Mouse (Mus musculus): Measurements from ENCODE around the gene Gm9508.
"Not testable (repeated sequence)": the region's sequence is repeated elsewhere in the genome, so short reads cannot be mapped to it uniquely, and the experiment has no call there.

Gm9508 gene

DNA sequence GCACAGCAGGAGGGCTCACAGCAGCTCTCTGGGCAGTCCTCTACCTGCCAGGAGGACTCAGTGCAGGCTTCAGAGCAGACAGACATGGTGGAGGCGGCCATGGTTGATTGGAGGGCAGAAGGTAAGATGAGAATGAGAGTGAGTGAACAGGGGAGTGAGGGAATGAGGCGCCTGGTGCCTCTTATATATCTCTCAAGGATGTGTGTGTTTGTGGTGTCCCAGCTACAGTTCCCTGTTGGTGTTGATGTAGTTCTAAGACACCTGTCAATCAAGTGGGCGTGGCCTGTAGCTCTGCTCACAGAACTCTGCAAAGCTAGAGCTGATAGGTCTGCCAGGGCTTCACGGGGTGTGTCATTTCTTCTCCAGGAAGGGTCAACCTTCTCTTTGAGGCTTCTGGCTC is at the start of gene Gm9508:
Gm9508 (minus strand) TSS at position 101 of the 400 bp plus-strand sequence.
- no peak for DNase-seq

- not testable (repeated sequence) for DNase-seq
These were observed 45.1 kb upstream of the Gm9508 start, which contains the start of gene Gm18596 for GRCm38 (mm10) chr10:77741924-77742688. Gene Gm18596, minus strand, starts transcription at chr10:77742638.

DNA sequence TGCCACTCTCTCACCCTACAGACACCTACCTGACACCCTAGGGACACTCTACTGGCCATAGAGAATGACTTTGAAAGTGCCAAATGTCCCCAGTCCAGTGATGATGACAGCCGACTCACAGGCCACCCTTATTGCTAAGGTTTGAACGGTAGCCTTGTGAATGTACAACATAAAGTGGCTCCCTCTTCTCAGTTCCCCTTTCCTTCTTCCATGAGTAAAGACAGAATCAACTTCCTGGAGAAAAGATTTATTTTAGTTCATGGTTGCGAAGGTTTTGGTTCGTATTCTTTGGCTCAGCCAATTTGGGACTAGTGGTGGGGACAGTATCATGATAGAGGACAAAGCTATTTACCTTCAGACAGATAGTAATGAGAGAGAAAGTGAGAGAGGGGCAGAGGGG is 41.9 kb upstream of the Gm9508 start:
- no peak for DNase-seq

DNA sequence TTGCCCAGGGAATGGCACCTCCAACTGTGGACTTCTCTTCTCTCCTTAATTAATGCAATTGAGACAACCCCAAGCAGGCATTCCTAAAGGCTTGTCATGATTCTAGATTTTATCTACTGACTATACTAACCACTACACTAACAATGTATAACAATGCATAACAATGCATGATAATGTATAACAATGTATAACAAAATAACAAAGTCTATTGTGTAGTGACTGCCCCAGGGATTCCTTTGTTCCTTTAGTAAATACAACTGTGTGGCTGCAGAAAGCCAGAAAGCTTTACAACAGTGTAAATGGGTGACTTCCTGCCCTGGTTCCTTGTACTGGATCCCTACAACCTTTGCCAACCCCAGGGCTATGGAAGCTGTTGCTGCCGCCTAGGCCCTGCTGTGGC is 38.9 kb upstream of the Gm9508 start:
- no peak for DNase-seq

- peak in 1 of 2 experiments; percentile 38 for DNase-seq
These were observed 32.2 kb upstream of the Gm9508 start for GRCm38 (mm10) chr10:77729241-77729640.

DNA sequence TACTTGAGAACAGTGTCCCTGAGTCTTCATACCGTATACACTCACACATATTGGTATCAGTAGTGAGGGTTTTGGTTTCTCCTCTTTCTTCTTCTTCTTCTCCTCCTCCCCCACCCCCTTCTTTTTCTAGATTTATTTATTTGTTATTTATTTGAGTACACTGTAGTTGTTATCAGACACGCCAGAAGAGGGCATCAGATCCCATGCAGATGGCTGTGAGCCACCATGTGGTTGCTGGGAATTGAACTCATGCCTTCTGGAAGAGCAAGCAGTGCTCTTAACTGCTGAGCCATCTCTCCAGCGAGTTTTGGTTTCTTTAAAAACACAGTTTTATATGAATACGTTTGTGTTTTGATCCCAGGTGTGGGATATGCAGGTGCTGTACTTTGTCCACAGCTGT is 31.2 kb upstream of the Gm9508 start:
- DNase-seq = peak in 1 of 2 experiments; percentile 40

GRCm38 (mm10) chr10:77726186-77726585 is 29.2 kb upstream of the Gm9508 start, which contains the start of gene Gm10100:
Gene Gm10100, plus strand, starts transcription at chr10:77726486.
- DNase-seq = no peak

- DNase-seq = no peak
These were observed 27.8 kb upstream of the Gm9508 start for GRCm38 (mm10) chr10:77724855-77725254.

- not testable (repeated sequence) for DNase-seq
These were observed 23.3 kb upstream of the Gm9508 start, which contains the start of gene Krtap12-1 for GRCm38 (mm10) chr10:77720299-77720698. Gene Krtap12-1, plus strand, starts transcription at chr10:77720599.

GRCm38 (mm10) chr10:77715507-77715906 is 18.5 kb upstream of the Gm9508 start, which contains the start of gene Gm10142:
Gene Gm10142, plus strand, starts transcription at chr10:77715807.
- no peak for DNase-seq

DNA sequence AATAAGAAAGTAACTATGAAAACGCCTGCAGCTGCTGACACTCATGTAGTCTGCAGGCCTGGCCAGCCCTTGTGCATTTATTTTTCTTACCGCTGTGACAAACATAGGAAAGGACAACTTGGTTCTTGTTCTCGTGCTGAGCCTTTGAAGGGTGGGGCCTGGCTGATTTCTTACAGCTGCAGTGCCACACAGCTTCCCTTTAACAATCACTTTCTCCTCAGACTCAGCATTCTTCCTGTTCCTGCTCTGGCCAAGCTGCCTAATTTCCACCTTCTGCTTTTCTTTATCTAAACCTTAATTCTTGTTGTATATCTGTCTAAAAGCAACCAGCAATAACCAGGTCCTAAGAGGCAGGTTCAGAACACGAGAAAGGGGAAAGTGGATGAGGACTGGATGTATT is 16.7 kb upstream of the Gm9508 start:
- DNase-seq = no peak

DNA sequence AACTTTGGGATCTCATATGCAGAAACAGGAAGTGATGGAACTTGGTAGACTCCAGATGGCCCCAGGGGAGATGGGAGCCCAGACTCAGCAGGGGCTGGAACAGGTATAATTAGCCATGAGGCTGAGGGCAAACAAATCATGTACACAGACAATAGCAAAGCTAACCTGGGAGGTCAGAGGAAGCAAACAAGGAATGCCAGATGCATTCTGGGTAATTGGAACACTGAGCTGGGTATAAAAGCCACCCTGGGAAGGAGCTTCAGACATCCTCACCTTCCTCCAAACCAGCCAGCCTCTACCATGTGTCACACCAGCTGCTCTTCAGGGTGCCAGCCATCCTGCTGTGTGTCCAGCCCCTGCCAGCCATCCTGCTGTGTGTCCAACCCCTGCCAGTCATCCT is 14.1 kb upstream of the Gm9508 start, which contains the start of gene Gm10024:
Gm10024 (plus strand) TSS at position 301 of the 400 bp plus-strand sequence.
- DNase-seq = not testable (repeated sequence)

DNA sequence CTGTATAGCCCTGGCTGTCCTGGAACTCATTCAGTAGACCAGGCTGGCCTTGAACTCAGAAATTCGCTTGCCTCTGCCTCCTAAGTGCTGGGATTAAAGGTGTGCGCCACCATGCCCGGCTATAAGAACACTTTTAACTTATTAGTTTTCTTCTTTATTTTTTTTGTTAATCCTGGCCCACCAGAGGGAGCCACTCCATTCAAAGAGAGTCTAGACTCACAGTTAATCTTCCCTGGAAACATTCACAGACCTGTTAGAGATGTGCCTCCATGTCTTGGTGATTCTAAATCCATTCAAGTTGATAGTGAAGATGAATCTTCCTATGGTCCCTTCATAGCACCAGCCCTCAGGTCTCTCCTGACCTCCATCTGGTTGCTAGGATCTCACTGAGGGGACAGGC is 12.8 kb upstream of the Gm9508 start:
- DNase-seq = no peak

- no peak for DNase-seq
These were observed 9.3 kb upstream of the Gm9508 start, which contains the start of gene Gm10272 for GRCm38 (mm10) chr10:77706326-77706725. Gene Gm10272, plus strand, starts transcription at chr10:77706626.

- DNase-seq = not testable (repeated sequence)
These were observed 6.7 kb downstream of the Gm9508 start, which contains the start of gene Gm19402 for GRCm38 (mm10) chr10:77690356-77690807. Gene Gm19402, minus strand, starts transcription at chr10:77690757.

GRCm38 (mm10) chr10:77687021-77687420 is 10.0 kb downstream of the Gm9508 start:
- DNase-seq = no peak

- no peak for DNase-seq
These were observed 11.0 kb downstream of the Gm9508 start, which contains the start of gene Tspear for GRCm38 (mm10) chr10:77685895-77686664. Gene Tspear, plus strand, starts transcription at chr10:77686569.

DNA sequence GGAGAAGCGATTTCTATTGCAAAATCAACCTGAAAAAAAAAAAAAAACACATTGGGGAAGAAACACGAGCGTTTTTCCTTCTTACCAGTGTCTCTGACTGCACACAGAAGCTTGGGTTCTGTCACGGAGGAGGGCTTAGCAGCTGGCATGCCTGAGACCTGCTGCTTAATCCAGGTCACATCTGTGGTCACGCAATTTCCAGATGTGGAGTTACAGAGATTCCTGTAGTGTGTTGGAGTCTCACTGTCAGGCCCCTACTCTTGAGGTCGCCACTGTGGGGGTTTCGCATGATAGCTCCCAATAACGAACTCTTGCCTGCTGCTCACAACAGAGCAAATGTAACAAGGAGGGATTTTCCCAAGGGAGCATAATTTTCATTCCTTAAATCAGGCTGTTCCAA is 12.9 kb downstream of the Gm9508 start:
- DNase-seq = no peak

GRCm38 (mm10) chr10:77682994-77683393 is 14.0 kb downstream of the Gm9508 start:
- no peak for DNase-seq

DNA sequence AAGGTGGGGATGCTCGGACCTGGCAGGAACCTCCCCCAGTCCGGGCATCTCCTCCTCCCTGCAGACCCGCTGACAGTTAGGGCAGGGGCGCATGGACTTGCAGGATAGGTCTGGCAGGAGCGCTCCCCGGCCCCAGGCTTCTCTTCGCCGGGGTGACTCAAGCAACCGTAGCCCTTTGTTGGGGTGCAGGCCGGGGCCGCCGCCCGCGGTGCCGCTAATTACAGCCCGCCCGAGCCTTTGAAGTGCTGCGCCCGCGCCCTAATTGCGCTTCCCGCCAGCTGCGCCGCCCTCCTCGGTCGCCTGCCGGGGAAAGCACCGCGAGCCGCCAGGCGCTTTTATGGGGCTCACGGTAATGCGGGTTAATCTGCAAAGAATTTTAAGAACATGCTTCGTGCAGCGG is 19.5 kb downstream of the Gm9508 start:
- no peak for DNase-seq

DNA sequence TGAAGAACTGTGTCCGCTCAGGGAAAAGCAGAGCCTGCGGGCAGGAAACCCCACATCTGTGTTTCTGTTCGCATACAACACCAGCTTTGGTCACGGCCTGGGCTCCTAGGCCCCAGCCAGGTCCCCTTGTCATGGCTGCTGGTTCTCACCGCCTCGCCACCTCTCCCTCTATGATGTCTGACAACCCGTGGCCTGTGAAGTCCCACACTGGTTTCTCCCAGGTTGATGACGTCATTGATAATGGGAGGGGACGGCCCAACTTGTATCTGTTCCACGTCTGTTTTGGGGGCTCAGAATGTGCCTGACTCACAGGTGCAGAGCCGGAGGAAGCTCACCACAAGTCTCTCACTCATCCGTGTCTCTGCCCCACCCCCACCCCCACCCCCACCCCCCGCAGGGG is 23.3 kb downstream of the Gm9508 start:
- no peak for DNase-seq

DNA sequence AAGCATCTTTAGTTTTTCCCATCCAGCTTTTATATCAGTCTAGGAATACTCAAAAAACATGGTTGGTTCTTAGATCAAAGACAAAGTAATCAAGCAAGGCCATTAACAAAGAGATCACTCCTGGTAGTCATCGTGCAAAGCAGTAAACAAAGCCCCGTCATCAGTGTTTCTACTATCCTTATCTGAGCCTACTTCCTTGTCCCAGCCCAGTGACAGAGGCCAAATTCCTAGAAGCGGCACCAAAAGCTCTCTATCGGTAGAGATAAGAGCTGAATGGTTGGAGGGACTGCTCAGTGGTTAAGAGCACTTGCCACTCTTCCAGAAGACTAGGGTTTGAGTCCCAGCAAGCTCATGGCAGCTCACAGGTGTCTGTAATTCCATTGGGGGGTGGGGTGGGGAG is 25.5 kb downstream of the Gm9508 start:
- DNase-seq = no peak

DNA sequence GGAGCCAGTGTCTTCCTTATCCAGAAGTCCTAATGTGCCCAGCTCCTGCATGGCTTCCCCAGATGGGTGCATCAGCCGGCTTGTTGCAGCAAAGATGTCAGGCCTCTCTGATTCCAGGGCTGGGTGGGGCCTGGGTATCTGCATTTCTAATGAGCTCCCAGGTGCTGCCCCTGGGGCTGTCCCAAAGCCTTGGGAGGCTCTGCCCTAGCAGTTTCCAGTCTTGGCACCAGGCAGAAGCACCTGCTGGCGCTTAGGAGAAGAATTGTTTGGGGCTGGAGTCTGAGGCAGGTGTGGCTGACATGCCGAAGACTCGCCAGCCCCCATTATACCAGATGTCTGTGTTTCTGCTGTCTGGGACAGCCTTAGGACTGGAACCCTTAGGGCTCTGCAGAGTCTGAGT is 26.3 kb downstream of the Gm9508 start:
- no peak for DNase-seq
